Comparison of ENCODE assay signal across 13 mouse cellular contexts in genomic region chr5:150611136-150611535, GRCm38 (mm10).
"Had no signal": no experiment of that assay in that cellular context is flagged by ENCODE, and none has a peak within 500 bp of the region (broad histone marks: within the 10 kb centered on the region; RNA-seq: fewer than 3 reads in every experiment).

No protein-coding gene starts in this region.

- H3K4me2 ChIP-seq: limb, embryonic 13.5 days; liver, embryonic 15.5 days; lung, embryonic 15.5 days; midbrain, embryonic 12.5 days had no signal

- H3K9ac ChIP-seq: limb, embryonic 13.5 days; liver, embryonic 12.5 days; liver, embryonic 15.5 days; lung, embryonic 15.5 days; midbrain, embryonic 12.5 days had no signal

- DNase-seq: kidney, adult 8-10 months; kidney, postnatal 14 days; kidney, postnatal 4 days; liver; lung, adult 18-20 months had no signal

- H3K27me3 ChIP-seq: limb, embryonic 13.5 days; liver, embryonic 12.5 days; liver, embryonic 15.5 days; lung, embryonic 15.5 days; midbrain, embryonic 12.5 days had no signal

- H3K4me1 ChIP-seq: limb, embryonic 13.5 days; liver, embryonic 12.5 days; lung, embryonic 15.5 days; midbrain, embryonic 12.5 days had no signal

- H3K9me3 ChIP-seq: limb, embryonic 10.5 days; limb, embryonic 13.5 days; liver, embryonic 12.5 days; liver, embryonic 15.5 days; lung, embryonic 15.5 days; midbrain, embryonic 12.5 days had no signal

- ATAC-seq: liver, embryonic 12.5 days; midbrain, embryonic 16.5 days had no signal

- H3K4me3 ChIP-seq: limb, embryonic 10.5 days; limb, embryonic 13.5 days; liver, embryonic 12.5 days; liver, embryonic 15.5 days; lung, embryonic 15.5 days; midbrain, embryonic 12.5 days had no signal

- H3K27ac ChIP-seq: limb, embryonic 10.5 days; limb, embryonic 13.5 days; liver, embryonic 12.5 days; liver, embryonic 15.5 days; lung, embryonic 15.5 days; midbrain, embryonic 12.5 days; stomach, postnatal 0 days had no signal

- H3K36me3 ChIP-seq: limb, embryonic 10.5 days; liver, embryonic 12.5 days; liver, embryonic 15.5 days; lung, embryonic 15.5 days had no signal
